Mouse (Mus musculus) midbrain, embryonic 12.5 days (tissue): ENCODE measurements around the gene Prelid3b. TPM values are rescaled to one million over a fixed set of nuclear protein-coding genes. Genes with fewer than 3 reads are reported as not detected.

Experiments
- polyA plus RNA-seq: library from polyadenylated mRNA; unstranded; fragments of >200 nt; fragmentation: Nextera tagmentation; extraction: Ambion mirVana; gene quantifications from 2 replicates; pipeline ENCODE4 v1.2.1, GENCODE M21; 2016

Prelid3b gene
- polyA plus RNA-seq, 1 experiment from 2014 or later: 102 TPM

Other genes starting within 250 kb of the Prelid3b start
- 1,415 and 1,424 TPM in 2 replicates for gene Gnas, start 188.8 kb downstream of the Prelid3b start, polyA plus RNA-seq
- gene Gm20721, start 126.4 kb downstream of the Prelid3b start, polyA plus RNA-seq: 7.4 and 8.8 TPM in 2 replicates
- 151 and 158 TPM in 2 replicates for gene Nelfcd, start 57.3 kb downstream of the Prelid3b start, polyA plus RNA-seq
- gene Ctsz, start 34.0 kb downstream of the Prelid3b start, polyA plus RNA-seq: 76.6 and 89.2 TPM in 2 replicates
- gene Tubb1, start 22.4 kb downstream of the Prelid3b start, polyA plus RNA-seq: 2.7 and 3.0 TPM in 2 replicates
- gene Atp5e, start 9.0 kb downstream of the Prelid3b start, polyA plus RNA-seq: 754 and 756 TPM in 2 replicates
- gene Zfp831, start 170.5 kb upstream of the Prelid3b start, polyA plus RNA-seq: 0.01 TPM in 1 of 2 replicates, not detected in the other